Mouse (Mus musculus) embryonic facial prominence, embryonic 14.5 days (tissue): ENCODE measurements around the gene Tnfaip8l1. TPM values are rescaled to one million over a fixed set of nuclear protein-coding genes. Genes with fewer than 3 reads are reported as not detected.

Experiments used
- ATAC-seq: fragments of 200-750 bp; cut with Nextera tagmentation; 2 replicates; pipeline ENCODE4 v1.8.0; 2017; ENCODE audit warnings: low read depth, moderate number of reproducible peaks, moderate TSS enrichment
- DNase-seq: peaks from one replicate; pipeline ENCODE4 v3.0.0-alpha.2; 2015; ENCODE audit warnings: low spot score
- H3K27ac ChIP-seq: fragments of 300-500 bp; sonication (generic); replicated peaks from 2 replicates; pipeline ENCODE4 v1.5.1; 2014; ENCODE audit warnings: low read depth, mild to moderate bottlenecking, low read length, moderate library complexity
- H3K27me3 ChIP-seq: fragments of 300-500 bp; sonication (generic); replicated peaks from 2 replicates; pipeline ENCODE4 v1.6.1; 2014; ENCODE audit warnings: low read length; ENCODE audit not compliant: control insufficient read depth, insufficient read depth
- H3K36me3 ChIP-seq: fragments of 300-500 bp; sonication (generic); 2 replicates; pipeline ENCODE4 v1.6.1; 2014; ENCODE audit warnings: low read length, mixed read lengths; ENCODE audit not compliant: control insufficient read depth, insufficient read depth
- H3K4me1 ChIP-seq: fragments of 300-500 bp; sonication (generic); 2 replicates; pipeline ENCODE4 v1.6.1; 2014; ENCODE audit warnings: antibody characterized with exemption, low read length; ENCODE audit not compliant: control insufficient read depth, insufficient read depth
- H3K4me2 ChIP-seq: fragments of 300-500 bp; sonication (generic); 2 replicates; pipeline ENCODE4 v1.6.1; 2014; ENCODE audit warnings: low read depth, mild to moderate bottlenecking, low read length, moderate library complexity, mixed read lengths
- H3K4me3 ChIP-seq: fragments of 300-500 bp; sonication (generic); 2 replicates; pipeline ENCODE4 v1.5.1; 2014; ENCODE audit warnings: low read depth, mild to moderate bottlenecking, low read length
- H3K9ac ChIP-seq: fragments of 300-500 bp; sonication (generic); 2 replicates; pipeline ENCODE4 v1.6.1; 2014; ENCODE audit warnings: low read depth, mild to moderate bottlenecking, low read length, moderate library complexity, mixed read lengths
- H3K9me3 ChIP-seq: fragments of 300-500 bp; sonication (generic); 2 replicates; pipeline ENCODE4 v1.6.1; 2016; ENCODE audit warnings: low read length; ENCODE audit not compliant: control insufficient read depth
- WGBS: fragments of 180-500 bp; shearing (Covaris S2); extraction: QIAGEN DNeasy Blood & Tissue Kit; methylation state at CpG from one replicate; pipeline ENCODE4 v1.1.7; 2014; 5-methylcytosine and 5-hydroxymethylcytosine counted together
- polyA plus RNA-seq: library from polyadenylated mRNA; unstranded; fragments of >200 nt; fragmentation: Nextera tagmentation; extraction: Ambion mirVana; gene quantifications from 2 replicates; pipeline ENCODE4 v1.2.1, GENCODE M21; 2014

Gene Tnfaip8l1
- polyA plus RNA-seq: 10.2 and 12.3 TPM in 2 replicates

DNA sequence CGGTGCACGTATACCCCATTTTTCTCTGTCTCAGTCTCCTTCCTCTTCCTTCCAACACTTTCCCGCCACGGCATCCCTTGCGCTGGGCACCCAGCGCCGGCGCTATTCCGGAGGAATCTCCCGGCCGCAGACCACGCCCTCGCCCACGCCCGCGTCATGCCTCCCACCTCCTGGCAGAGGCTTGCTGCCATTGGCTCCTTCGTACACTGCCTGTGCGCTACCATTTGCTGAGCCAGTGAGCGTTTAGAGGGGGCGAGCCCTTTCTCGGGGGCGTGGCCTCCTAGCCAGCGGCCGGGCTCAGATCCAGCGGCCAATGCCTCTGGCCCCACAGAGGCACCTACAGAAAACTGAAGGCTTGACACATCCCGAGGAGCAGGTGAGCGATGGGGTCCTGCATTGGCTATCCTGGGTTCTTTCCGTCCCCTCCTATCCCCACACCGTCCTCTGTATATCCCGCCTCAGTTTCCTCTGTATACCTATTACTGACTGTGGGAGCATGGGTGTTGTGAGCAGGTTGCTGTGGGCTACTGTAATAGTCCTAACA, at the start of gene Tnfaip8l1:
Gene Tnfaip8l1 (plus strand): TSS at position 247 of the 544 bp plus-strand sequence.
- WGBS: 2% methylated on average over 30 of the region's 30 CpGs
- H3K9ac ChIP-seq: peak within 1 kb of the TSS; percentile 61
- peak within 1 kb of the TSS; percentile 50 for H3K4me3 ChIP-seq
- peak within 1 kb of the TSS; percentile 68 for H3K4me2 ChIP-seq
- no peaks in the 10 kb centered on the region for H3K36me3 ChIP-seq
- ATAC-seq (peak; percentile 99), DNase-seq (peak; percentile 97)
- 0 out of 2 replicates have a peak, but pooled peaks cover 6% of the 10 kb centered on the region for H3K4me1 ChIP-seq
- H3K27me3 ChIP-seq: peaks cover 10% of the 10 kb centered on the region; the same call in 1 of the 2 replicates
- no peaks in the 10 kb centered on the region for H3K9me3 ChIP-seq
- no peak within 1 kb of the TSS; the same call in 1 of the 2 replicates for H3K27ac ChIP-seq

DNA sequence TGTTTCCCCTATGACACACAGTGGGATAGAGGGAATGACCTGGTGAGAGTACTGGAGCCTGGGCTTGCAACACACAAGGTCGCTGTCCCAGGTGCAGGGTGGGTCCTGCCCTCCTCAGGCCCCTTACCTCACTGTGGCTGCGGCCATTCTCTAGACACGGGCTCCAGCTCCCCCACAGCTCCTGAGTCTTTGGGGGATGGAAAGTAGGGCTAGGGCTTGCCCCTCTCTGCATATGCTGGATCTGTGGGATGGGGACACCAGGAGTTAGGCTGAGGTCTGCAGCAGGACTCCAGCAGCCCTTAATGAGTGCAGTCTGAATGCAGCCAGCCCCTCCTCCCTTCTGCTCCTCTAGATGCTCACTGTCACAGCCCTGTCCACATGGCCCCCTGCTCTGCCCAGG, 49.5 kb upstream of the Tnfaip8l1 start:
- Histone ChIP-seq H3K27me3 (peaks cover 7% of the 10 kb centered on the region), H3K36me3 (no peaks in the 10 kb centered on the region), H3K9me3 (no peaks in the 10 kb centered on the region), H3K4me2 (no peak overlapping the region), H3K4me1 (peaks cover 3% of the 10 kb centered on the region; the same call in 1 of the 2 replicates), H3K4me3 (no peak overlapping the region), H3K27ac (no peak overlapping the region), H3K9ac (no peak overlapping the region)
- ATAC-seq: no peak
- no peak for DNase-seq
- WGBS: 57% methylated on average over 3 of the region's 3 CpGs

DNA sequence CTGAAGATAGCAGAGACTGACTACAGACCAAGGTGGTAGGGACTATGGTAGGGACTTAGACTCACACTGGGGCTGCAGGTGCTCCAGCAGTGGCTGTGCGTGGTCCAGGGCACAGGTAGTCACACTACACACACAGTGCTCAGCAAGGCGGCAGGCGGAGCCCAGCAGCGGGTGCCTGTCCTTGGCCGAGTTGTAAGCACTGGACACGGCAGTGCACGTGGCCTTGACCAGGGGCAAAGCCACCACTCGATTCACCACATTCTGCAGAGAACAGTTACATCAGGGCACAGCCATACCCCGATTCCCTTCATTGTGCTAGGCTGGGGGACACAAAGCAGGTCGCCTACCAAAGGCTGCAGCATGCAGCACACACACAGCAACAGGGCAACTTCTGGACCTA, 46.1 kb upstream of the Tnfaip8l1 start:
- no peak overlapping the region for H3K27ac ChIP-seq
- H3K9me3 ChIP-seq: no peaks in the 10 kb centered on the region
- H3K9ac ChIP-seq: no peak overlapping the region
- peaks cover 3% of the 10 kb centered on the region; the same call in 1 of the 2 replicates for H3K4me1 ChIP-seq
- H3K4me3 ChIP-seq: no peak overlapping the region
- no peak overlapping the region for H3K4me2 ChIP-seq
- no peaks in the 10 kb centered on the region for H3K36me3 ChIP-seq
- 71% methylated on average over 10 of the region's 10 CpGs for WGBS
- H3K27me3 ChIP-seq: peaks cover 38% of the 10 kb centered on the region
- DNase-seq (no peak), ATAC-seq (no peak)

DNA sequence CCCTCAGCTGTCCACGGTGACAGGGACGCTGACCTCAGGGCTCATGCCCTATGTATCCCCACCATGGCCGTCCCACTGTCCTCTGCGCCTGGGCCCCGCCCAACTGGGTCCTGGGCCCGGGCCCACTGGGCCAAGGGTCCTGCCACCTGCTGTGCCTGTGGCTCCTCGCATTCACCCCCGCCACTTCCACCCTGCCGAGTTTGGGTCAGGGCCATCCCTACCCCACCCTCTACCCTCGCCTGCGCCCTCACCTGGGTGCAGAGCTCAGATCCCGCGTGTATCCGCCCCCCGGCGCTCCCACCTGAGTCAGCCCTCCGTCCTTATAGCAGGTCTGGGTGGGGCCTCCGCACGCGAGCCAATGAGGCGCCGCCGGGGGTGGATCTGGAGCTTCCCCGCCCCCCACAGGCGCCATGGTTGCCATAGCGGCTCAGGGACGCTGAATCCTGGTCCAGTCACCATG, 45.0 kb upstream of the Tnfaip8l1 start, which contains the start of gene Plin5:
Gene Plin5 (minus strand): TSS at position 346 of the 460 bp plus-strand sequence.
- DNase-seq (peak; percentile 44), ATAC-seq (peak; percentile 58)
- Histone ChIP-seq H3K9me3 (peaks cover 4% of the 10 kb centered on the region), H3K4me3 (peak within 1 kb of the TSS; percentile 25), H3K36me3 (no peaks in the 10 kb centered on the region), H3K4me1 (peaks cover 3% of the 10 kb centered on the region; the same call in 1 of the 2 replicates), H3K27me3 (peaks cover 49% of the 10 kb centered on the region), H3K27ac (no peak within 1 kb of the TSS), H3K4me2 (peak within 1 kb of the TSS; percentile 52), H3K9ac (0 out of 2 replicates have a peak within 1 kb of the TSS, but pooled peaks have one; percentile 11)
- WGBS: 3% methylated on average over 20 of the region's 27 CpGs

DNA sequence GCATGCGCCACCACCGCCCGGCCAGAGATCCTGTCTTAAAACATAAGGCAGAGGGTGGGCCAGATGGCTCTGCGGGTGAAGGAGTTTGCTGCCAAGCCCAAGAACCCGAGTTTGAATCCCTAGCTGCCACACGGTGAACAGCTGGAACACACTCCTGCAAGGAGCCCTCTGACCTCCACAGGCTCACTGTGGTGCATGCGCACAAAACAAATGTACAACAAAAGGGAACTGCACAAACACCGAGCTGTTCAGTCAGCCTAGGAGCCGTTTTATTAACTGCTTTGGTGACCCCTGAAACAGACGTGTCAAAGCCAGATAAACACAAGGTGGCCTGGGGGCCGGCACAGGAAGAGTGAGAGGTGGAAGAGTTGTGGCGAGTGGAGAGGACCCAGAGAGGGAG, 42.8 kb upstream of the Tnfaip8l1 start:
- Histone ChIP-seq H3K27me3 (peaks cover 70% of the 10 kb centered on the region), H3K4me2 (no peak overlapping the region), H3K4me1 (peaks cover 8% of the 10 kb centered on the region; the same call in 1 of the 2 replicates), H3K9ac (no peak overlapping the region), H3K27ac (no peak overlapping the region), H3K36me3 (no peaks in the 10 kb centered on the region), H3K4me3 (peak overlapping the region; percentile 4; the same call in 1 of the 2 replicates), H3K9me3 (peaks cover 16% of the 10 kb centered on the region)
- DNase-seq (no peak), ATAC-seq (no peak)
- WGBS: 38% methylated on average over 12 of the region's 12 CpGs

DNA sequence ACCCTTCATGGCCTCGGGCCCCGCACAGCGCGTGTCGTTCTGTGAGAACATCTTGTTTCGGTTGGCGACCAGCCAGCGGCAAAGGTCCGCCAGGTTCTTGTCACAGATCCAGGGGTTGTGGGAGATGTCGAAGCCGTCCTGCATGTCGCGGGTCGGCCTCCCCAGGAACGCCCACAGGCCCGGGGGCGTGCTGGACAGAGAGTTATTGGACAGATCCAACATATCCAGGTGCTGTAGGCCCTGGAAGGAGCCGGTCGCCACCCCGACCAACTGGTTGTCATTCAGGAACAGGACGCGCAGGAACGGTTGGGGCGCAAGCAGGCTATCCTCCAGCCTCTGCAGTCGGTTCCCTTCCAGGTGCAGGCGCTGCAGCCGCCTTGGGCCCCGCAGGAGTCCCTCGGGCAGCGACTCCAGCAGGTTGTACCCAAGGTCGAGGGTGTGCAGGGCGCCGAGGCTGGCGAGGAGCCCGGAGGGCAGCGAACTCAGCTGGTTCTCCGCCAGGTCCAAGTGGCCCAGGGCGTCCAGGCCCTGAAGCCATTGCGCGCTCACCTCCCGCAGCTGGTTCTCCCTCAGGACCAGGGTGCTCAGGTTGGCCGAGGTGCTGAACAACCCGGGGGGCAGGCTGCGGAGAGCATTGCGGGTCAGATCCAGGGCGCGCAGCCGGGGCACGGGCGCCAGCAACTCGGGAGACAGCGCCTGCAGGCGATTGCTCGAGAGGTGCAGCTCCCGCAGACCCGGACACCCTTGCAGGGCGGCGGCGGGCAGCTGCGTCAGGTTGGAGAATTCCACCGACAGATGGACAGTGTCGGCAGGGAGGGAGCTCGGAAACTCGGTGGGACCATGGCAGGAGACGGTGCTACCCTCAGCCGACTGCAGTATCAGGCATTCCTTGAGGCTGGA, 42.0 kb upstream of the Tnfaip8l1 start:
- DNase-seq (no peak), ATAC-seq (no peak)
- peaks cover 16% of the 10 kb centered on the region for H3K9me3 ChIP-seq
- H3K4me1 ChIP-seq: peaks cover 10% of the 10 kb centered on the region; the same call in 1 of the 2 replicates
- peak overlapping the region; percentile 27; the same call in 1 of the 2 replicates for H3K4me2 ChIP-seq
- WGBS: 5% methylated on average over 58 of the region's 66 CpGs
- H3K9ac ChIP-seq: 0 out of 2 replicates have a peak overlapping the region, but pooled peaks have one; percentile 35
- peaks cover 77% of the 10 kb centered on the region for H3K27me3 ChIP-seq
- H3K36me3 ChIP-seq: no peaks in the 10 kb centered on the region
- H3K4me3 ChIP-seq: peak overlapping the region; percentile 4
- H3K27ac ChIP-seq: no peak overlapping the region

DNA sequence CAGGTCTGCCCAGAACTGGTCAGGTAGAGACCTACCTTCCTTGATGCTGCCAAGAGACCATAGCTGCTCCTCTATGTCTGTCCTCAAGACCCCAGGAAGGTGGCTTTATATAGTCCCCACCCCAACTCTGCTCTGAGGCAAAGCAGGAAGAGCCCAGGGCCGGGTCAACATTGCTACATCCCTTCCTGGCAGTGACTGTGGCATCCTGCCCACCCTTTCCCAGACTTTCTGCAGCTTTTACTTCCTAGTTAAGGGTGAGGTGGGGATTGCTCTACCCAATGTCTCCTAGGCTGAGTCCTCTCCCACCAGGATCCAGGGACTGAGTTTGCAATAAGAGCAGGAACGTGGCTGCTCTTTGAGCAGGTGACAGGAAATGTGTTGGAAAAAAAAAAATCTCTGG, 40.5 kb upstream of the Tnfaip8l1 start, which contains the start of gene Lrg1:
Gene Lrg1 (minus strand): TSS at position 176 of the 400 bp plus-strand sequence.
- H3K4me2 ChIP-seq: no peak within 1 kb of the TSS
- peaks cover 77% of the 10 kb centered on the region for H3K27me3 ChIP-seq
- peaks cover 16% of the 10 kb centered on the region for H3K9me3 ChIP-seq
- no peak within 1 kb of the TSS for H3K27ac ChIP-seq
- no peak within 1 kb of the TSS for H3K9ac ChIP-seq
- ATAC-seq (no peak), DNase-seq (no peak)
- peaks cover 10% of the 10 kb centered on the region; the same call in 1 of the 2 replicates for H3K4me1 ChIP-seq
- no peak within 1 kb of the TSS for H3K4me3 ChIP-seq
- WGBS: 59% methylated on average over 2 of the region's 2 CpGs
- no peaks in the 10 kb centered on the region for H3K36me3 ChIP-seq

DNA sequence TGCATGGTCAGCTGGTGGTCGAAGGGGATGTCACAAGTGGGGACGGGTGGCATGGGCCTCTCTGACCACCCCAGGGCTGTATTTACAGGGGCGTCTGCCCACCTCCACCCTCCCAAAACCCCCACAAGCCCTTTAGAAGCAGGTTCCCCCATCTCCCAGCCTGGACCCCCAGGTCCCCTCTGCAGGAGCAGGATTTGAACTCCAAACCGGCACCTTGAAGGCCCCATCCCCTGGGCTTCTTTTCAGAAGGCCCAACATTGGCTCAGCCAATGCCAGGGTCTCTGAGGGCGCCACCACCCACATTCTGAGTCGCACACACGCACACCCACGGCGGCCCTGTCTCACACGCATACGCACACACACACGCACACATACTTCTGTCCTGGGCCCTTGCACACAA, 39.1 kb upstream of the Tnfaip8l1 start:
- Histone ChIP-seq H3K27me3 (peaks cover 69% of the 10 kb centered on the region), H3K4me1 (peaks cover 7% of the 10 kb centered on the region; the same call in 1 of the 2 replicates), H3K9me3 (peaks cover 16% of the 10 kb centered on the region), H3K9ac (no peak overlapping the region), H3K36me3 (no peaks in the 10 kb centered on the region), H3K4me2 (no peak overlapping the region), H3K27ac (no peak overlapping the region), H3K4me3 (no peak overlapping the region)
- no peak for DNase-seq
- ATAC-seq: no peak
- WGBS: 91% methylated on average over 12 of the region's 12 CpGs
